Mouse (Mus musculus) retina, adult 2 months (tissue): ENCODE data around the gene Zfp369.
"Not testable (repeated sequence)": the region's sequence is repeated elsewhere in the genome, so short reads cannot be mapped to it uniquely, and the experiment has no call there.

Experiments used
- DNase-seq: peaks from one replicate; pipeline ENCODE4 v3.0.0-alpha.2; 2012; ENCODE audit warnings: low read depth, low spot score

The Zfp369 gene

GRCm38 (mm10) chr13:65278383-65279341 lies at the start of gene Zfp369:
Gene Zfp369, plus strand, starts transcription at chr13:65278814.
- DNase-seq = peak; percentile 79

- DNase-seq = no peak
Observed at GRCm38 (mm10) chr13:65237211-65237610, 41.4 kb upstream of the Zfp369 start.

- DNase-seq = peak; percentile 94
Observed at GRCm38 (mm10) chr13:65240509-65241098, 38.0 kb upstream of the Zfp369 start.

- DNase-seq = peak; percentile 89
Observed at GRCm38 (mm10) chr13:65241099-65241626, 37.5 kb upstream of the Zfp369 start.

GRCm38 (mm10) chr13:65241627-65242318 lies 36.8 kb upstream of the Zfp369 start:
- DNase-seq = no peak

GRCm38 (mm10) chr13:65242319-65242787 lies 36.3 kb upstream of the Zfp369 start:
- DNase-seq = no peak

GRCm38 (mm10) chr13:65243273-65243672 lies 35.3 kb upstream of the Zfp369 start:
- DNase-seq = no peak

GRCm38 (mm10) chr13:65258175-65258954 lies 20.2 kb upstream of the Zfp369 start:
- no peak for DNase-seq

- DNase-seq = no peak
Observed at GRCm38 (mm10) chr13:65259239-65259638, 19.4 kb upstream of the Zfp369 start, which contains the start of gene Gm10775. Gene Gm10775, plus strand, starts transcription at chr13:65259539.

- DNase-seq = no peak
Observed at GRCm38 (mm10) chr13:65262086-65262485, 16.5 kb upstream of the Zfp369 start.

- DNase-seq = no peak
Observed at GRCm38 (mm10) chr13:65277994-65278382, 626 bp upstream of the Zfp369 start.

- DNase-seq = no peak
Observed at GRCm38 (mm10) chr13:65286771-65287170, 8.2 kb downstream of the Zfp369 start.

- no peak for DNase-seq
Observed at GRCm38 (mm10) chr13:65296354-65296753, 17.7 kb downstream of the Zfp369 start.

- DNase-seq = peak; percentile 23
Observed at GRCm38 (mm10) chr13:65310849-65311248, 32.2 kb downstream of the Zfp369 start.

- DNase-seq = no peak
Observed at GRCm38 (mm10) chr13:65311311-65311755, 32.7 kb downstream of the Zfp369 start.

GRCm38 (mm10) chr13:65311826-65312225 lies 33.2 kb downstream of the Zfp369 start:
- no peak for DNase-seq

- not testable (repeated sequence) for DNase-seq
Observed at GRCm38 (mm10) chr13:65348501-65348900, 69.9 kb downstream of the Zfp369 start.

- DNase-seq = not testable (repeated sequence)
Observed at GRCm38 (mm10) chr13:65351768-65352167, 73.2 kb downstream of the Zfp369 start.
